Mouse (Mus musculus): ENCODE results near the gene Alpi. TPM values are rescaled to one million over a fixed set of nuclear protein-coding genes. Genes with fewer than 3 reads are reported as not detected.

Alpi gene
- not detected for polyA plus RNA-seq (2017; shearing (Covaris generic))

GRCm38 (mm10) chr1:87101411-87101810 is at the start of gene Alpi:
Alpi (minus strand) TSS chr1:87101606.

GRCm38 (mm10) chr1:87124673-87125072 is 23.3 kb upstream of the Alpi start, which contains the start of gene Akp3:
Akp3 (plus strand) TSS chr1:87124973.

GRCm38 (mm10) chr1:87089828-87090227 is 11.6 kb downstream of the Alpi start, which contains the start of gene Alppl2:
Alppl2 (minus strand) TSS chr1:87089928.

Other genes with a start within 250 kb of the Alpi start
- gene Alppl2, start 11.7 kb downstream of the Alpi start, polyA plus RNA-seq (2017; shearing (Covaris generic)), result not detected
- gene Akp3, start 23.4 kb upstream of the Alpi start, polyA plus RNA-seq (2017; shearing (Covaris generic)), result not detected
- gene Ecel1, start 54.9 kb upstream of the Alpi start, polyA plus RNA-seq (2017; shearing (Covaris generic)), result 2.1 TPM
- gene Prss56, start 81.7 kb upstream of the Alpi start, polyA plus RNA-seq (2017; shearing (Covaris generic)), result not detected
- gene Chrnd, start 89.0 kb upstream of the Alpi start, polyA plus RNA-seq (2017; shearing (Covaris generic)), result not detected
- gene Chrng, start 103.1 kb upstream of the Alpi start, polyA plus RNA-seq (2017; shearing (Covaris generic)), result not detected
- gene Eif4e2, start 112.3 kb upstream of the Alpi start, polyA plus RNA-seq (2017; shearing (Covaris generic)), result 135 TPM
- not detected for gene Efhd1, start 162.8 kb upstream of the Alpi start, polyA plus RNA-seq (2017; shearing (Covaris generic))
- gene Gigyf2, start 225.4 kb upstream of the Alpi start, polyA plus RNA-seq (2017; shearing (Covaris generic)), result 78.8 TPM